Mouse (Mus musculus) hindbrain, embryonic 13.5 days (tissue): ENCODE results near the gene Naa80. TPM values are rescaled to one million over a fixed set of nuclear protein-coding genes. Genes with fewer than 3 reads are reported as not detected.
"Not testable (repeated sequence)": the region's sequence is repeated elsewhere in the genome, so short reads cannot be mapped to it uniquely, and the experiment has no call there.

Experiments
- ATAC-seq: fragments of 200-750 bp; cut with Nextera tagmentation; 2 replicates; pipeline ENCODE4 v1.8.0; 2017; ENCODE audit warnings: moderate TSS enrichment; ENCODE audit not compliant: low FRiP score
- H3K27ac ChIP-seq: fragments of 300-500 bp; sonication (generic); 2 replicates; pipeline ENCODE4 v1.5.1; 2015; ENCODE audit warnings: inconsistent platforms, mild to moderate bottlenecking, moderate library complexity
- H3K27me3 ChIP-seq: fragments of 300-500 bp; sonication (generic); 2 replicates; pipeline ENCODE4 v1.6.1; 2015; ENCODE audit warnings: mild to moderate bottlenecking, inconsistent platforms
- H3K36me3 ChIP-seq: fragments of 300-500 bp; sonication (generic); 2 replicates; pipeline ENCODE4 v1.6.1; 2015; ENCODE audit warnings: mild to moderate bottlenecking, inconsistent platforms
- H3K4me1 ChIP-seq: fragments of 300-500 bp; sonication (generic); replicated peaks from 2 replicates; pipeline ENCODE4 v1.6.1; 2015; ENCODE audit warnings: inconsistent platforms
- H3K4me2 ChIP-seq: fragments of 300-500 bp; sonication (generic); 2 replicates; pipeline ENCODE4 v1.6.1; 2015; ENCODE audit warnings: inconsistent platforms, mild to moderate bottlenecking, moderate library complexity
- H3K4me3 ChIP-seq: fragments of 300-500 bp; sonication (generic); 2 replicates; pipeline ENCODE4 v1.5.1; 2015; ENCODE audit warnings: mild to moderate bottlenecking, inconsistent platforms
- H3K9ac ChIP-seq: fragments of 300-500 bp; sonication (generic); 2 replicates; pipeline ENCODE4 v1.6.1; 2015; ENCODE audit warnings: mild to moderate bottlenecking, inconsistent platforms
- H3K9me3 ChIP-seq: fragments of 300-500 bp; sonication (generic); 2 replicates; pipeline ENCODE4 v1.6.1; 2016; ENCODE audit warnings: inconsistent platforms
- WGBS: fragments of 180-500 bp; shearing (Covaris S2); methylation state at CpG from one replicate; pipeline ENCODE4 v1.1.7; 2015; 5-methylcytosine and 5-hydroxymethylcytosine counted together
- polyA plus RNA-seq: library from polyadenylated mRNA; unstranded; fragments of >200 nt; fragmentation: Nextera tagmentation; extraction: Ambion mirVana; gene quantifications from 2 replicates; pipeline ENCODE4 v1.2.1, GENCODE M21; 2015

The Naa80 gene
- polyA plus RNA-seq, 1 experiment from 2014 or later: 14.1 TPM

DNA sequence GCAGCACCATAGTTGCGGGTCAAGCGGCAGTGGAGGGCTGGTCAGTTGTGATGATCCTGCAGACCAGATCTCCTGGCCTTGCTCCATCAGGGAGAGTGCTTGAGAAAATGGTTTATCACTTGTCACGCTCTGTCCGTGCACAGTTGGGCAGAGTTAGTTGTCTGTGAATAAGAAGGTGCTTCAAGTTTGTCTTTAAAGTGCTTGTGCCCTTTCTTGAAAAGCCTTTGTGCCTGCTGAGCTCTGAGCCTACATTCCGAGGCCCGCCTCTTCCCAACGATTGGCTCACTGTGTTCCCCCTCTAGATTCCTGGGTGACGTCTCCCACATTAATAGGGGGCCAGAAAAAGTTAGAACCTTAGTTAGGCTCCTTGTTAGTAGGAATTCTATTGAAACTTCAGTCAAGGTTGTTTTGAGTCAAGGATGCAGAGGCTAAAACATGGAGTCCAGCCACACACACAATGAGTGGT lies 26.8 kb upstream of the Naa80 start:
- Histone ChIP-seq H3K4me2 (peak overlapping the region; percentile 65), H3K36me3 (no peaks in the 10 kb centered on the region), H3K4me3 (peak overlapping the region; percentile 40), H3K4me1 (peaks cover 56% of the 10 kb centered on the region), H3K27me3 (peaks cover 53% of the 10 kb centered on the region), H3K9me3 (no peaks in the 10 kb centered on the region), H3K9ac (peak overlapping the region; percentile 70), H3K27ac (no peak overlapping the region)
- ATAC-seq: no peak
- WGBS: 8% methylated on average over 8 of the region's 8 CpGs

DNA sequence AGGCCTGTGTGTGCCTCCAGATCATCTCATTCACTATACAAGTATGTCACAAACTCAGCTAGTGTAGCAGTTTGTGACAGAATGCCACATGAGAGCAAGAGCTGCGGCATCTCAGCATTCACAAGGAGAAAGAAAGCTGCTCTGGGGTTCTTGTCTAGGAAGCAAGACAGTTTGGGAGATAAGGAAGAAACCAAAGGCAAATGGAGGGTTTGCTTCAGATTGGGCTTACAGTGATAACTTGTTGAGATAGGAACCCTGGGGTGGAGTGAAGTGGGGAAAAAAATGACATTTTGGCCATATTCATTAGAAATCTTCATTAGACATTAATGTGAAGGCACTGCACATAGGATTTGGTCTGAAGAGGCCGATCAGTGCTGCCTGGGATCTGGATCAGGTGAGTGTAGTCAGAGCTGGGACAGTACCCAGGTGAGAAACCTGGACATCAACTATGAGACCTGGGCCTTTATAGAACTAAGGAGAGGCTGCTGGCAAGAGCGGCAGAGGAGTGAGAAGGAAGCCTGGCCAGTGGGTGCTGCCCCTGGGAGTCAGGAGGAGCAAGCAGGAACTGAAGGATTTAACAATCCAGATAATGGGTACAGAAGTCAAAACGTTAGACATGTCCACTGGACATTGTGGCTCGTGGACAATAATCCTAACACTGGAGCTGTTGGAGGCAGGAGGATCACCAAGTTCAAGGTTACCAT lies 25.8 kb upstream of the Naa80 start:
- peaks cover 50% of the 10 kb centered on the region for H3K4me1 ChIP-seq

DNA sequence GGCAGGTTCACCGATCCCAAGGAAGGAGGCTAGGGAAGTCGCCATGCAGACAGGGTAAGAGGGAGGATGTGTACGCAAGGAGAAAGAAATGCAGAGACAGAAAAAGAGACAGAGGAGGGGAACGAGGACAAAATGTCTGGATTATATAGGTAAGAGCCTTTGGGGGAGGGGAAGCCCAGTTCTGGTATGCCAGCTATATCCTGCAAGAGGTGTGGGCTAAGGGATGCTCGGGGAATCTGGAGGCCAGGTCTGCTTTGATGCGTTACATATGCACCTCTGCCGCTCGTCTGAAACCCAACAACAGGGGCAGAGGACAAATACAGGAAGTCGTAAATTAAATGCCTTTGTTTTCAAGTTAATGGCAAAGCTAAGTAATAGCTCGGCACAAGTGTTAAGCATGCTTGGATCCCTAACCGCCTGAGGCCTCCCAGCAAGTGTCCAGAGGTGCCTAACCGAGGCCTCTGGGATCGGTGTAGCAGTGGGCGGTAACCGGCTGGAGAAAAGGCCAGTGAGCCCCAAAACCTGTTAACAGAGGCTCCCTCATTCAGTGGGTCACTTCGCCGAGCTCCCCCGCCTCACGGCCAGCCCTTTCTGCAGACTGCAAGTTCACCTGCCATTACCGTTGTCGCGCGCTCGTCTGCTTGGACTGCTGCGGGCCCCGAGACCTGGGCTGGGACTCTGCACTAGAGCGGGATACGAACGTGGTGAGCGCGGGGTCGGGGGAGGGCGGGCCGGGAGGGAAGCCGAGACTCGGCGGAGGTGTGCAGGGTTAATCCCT lies 25.0 kb upstream of the Naa80 start:
- whole genome bisulfite sequencing: 6% methylated on average over 37 of the region's 37 CpGs
- Histone ChIP-seq H3K9ac (peak overlapping the region; percentile 79), H3K9me3 (no peaks in the 10 kb centered on the region), H3K27me3 (peaks cover 44% of the 10 kb centered on the region), H3K27ac (peak overlapping the region; percentile 93), H3K4me1 (peaks cover 50% of the 10 kb centered on the region), H3K4me2 (peak overlapping the region; percentile 90), H3K4me3 (peak overlapping the region; percentile 72), H3K36me3 (peaks cover 18% of the 10 kb centered on the region)
- ATAC-seq: peak; percentile 78

More for the DNA sequence above, 25.8 kb upstream of the Naa80 start:
- Histone ChIP-seq H3K4me2 (peak overlapping the region; percentile 90), H3K9me3 (no peaks in the 10 kb centered on the region), H3K9ac (peak overlapping the region; percentile 79), H3K4me3 (peak overlapping the region; percentile 72), H3K36me3 (peaks cover 9% of the 10 kb centered on the region), H3K27me3 (peaks cover 53% of the 10 kb centered on the region), H3K27ac (no peak overlapping the region)
- no peak for ATAC-seq
- 80% methylated on average over 5 of the region's 5 CpGs for WGBS

DNA sequence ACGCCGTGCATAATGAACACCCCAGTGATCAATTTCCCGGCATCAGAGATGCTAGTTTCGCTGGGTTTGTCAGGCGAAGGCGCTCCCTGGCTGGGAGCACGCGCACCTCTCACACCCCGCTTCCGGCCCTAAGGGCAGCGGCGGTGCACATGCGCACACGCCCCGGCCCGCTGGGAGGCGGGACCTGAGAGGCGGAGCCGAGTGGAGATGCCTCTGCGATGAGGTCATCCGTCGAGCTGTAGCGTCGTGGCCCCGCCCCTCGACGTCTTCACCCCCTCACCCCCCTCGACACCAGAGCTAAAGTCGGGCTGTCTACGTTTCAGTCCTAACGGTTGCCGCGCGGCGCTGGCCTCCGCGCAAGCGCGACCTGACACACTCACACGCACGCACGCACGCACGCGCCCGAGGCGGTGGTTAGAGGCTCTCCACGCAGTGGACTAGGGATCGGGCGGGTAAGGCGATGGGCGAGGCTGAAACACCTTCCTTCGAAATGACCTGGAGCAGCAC lies 24.3 kb upstream of the Naa80 start:
- H3K27me3 ChIP-seq: peaks cover 38% of the 10 kb centered on the region
- H3K4me1 ChIP-seq: peaks cover 50% of the 10 kb centered on the region
- 1% methylated on average over 52 of the region's 53 CpGs for WGBS

DNA sequence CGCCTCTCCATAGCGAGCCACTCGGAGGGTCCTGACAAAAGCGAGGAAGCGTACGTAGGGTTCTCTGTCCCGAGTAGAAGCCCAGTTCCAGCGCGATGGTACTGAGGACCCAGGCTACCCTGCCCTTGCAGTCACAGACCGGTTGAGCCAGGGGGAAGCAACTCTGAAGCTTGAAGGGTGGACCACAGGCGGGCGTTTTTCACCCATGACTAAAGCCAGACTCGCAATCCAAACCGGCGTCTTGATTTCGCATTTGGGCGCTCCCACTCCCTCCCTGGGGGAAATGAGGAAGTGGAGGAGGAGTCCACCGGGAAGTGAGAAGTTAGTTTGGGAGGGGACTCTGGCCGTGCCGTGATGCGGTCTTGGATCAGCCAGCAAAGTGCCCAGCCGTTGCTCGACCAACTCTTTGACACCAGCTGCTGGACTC lies 23.6 kb upstream of the Naa80 start:
- peaks cover 31% of the 10 kb centered on the region for H3K27me3 ChIP-seq
- peaks cover 31% of the 10 kb centered on the region for H3K36me3 ChIP-seq
- ATAC-seq: peak; percentile 37
- peaks cover 50% of the 10 kb centered on the region for H3K4me1 ChIP-seq
- peak overlapping the region; percentile 93 for H3K9ac ChIP-seq
- H3K9me3 ChIP-seq: no peaks in the 10 kb centered on the region
- peak overlapping the region; percentile 72 for H3K4me3 ChIP-seq
- H3K4me2 ChIP-seq: peak overlapping the region; percentile 90
- peak overlapping the region; percentile 93 for H3K27ac ChIP-seq
- WGBS: 0% methylated on average over 23 of the region's 23 CpGs

More for the DNA sequence above, 24.3 kb upstream of the Naa80 start:
- H3K9ac ChIP-seq: peak overlapping the region; percentile 93
- peaks cover 24% of the 10 kb centered on the region for H3K36me3 ChIP-seq
- H3K4me3 ChIP-seq: peak overlapping the region; percentile 72
- ATAC-seq: peak; percentile 93
- H3K4me2 ChIP-seq: peak overlapping the region; percentile 90
- peak overlapping the region; percentile 93 for H3K27ac ChIP-seq
- H3K9me3 ChIP-seq: no peaks in the 10 kb centered on the region

DNA sequence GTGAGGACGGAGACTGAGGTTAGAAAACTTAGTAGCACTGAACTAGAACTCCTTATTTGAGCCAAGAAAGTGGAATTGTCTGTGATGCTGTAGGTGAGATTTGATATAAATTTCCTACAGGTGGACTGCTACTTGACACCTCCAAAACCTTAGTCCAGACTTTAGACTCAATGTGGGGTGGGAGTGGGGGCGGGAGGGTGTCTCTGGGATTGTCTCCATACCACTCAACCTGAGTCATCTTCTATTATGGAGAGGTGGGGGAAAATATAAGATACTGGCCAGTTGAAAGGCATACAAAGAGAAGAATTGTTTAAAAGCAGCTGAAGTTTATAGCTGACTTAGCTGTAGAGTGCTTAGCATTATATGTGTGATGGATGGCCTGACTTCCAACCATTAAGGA lies 23.0 kb upstream of the Naa80 start:
- WGBS: 47% methylated on average over 2 of the region's 2 CpGs
- no peak overlapping the region for H3K27ac ChIP-seq
- ATAC-seq: no peak

DNA sequence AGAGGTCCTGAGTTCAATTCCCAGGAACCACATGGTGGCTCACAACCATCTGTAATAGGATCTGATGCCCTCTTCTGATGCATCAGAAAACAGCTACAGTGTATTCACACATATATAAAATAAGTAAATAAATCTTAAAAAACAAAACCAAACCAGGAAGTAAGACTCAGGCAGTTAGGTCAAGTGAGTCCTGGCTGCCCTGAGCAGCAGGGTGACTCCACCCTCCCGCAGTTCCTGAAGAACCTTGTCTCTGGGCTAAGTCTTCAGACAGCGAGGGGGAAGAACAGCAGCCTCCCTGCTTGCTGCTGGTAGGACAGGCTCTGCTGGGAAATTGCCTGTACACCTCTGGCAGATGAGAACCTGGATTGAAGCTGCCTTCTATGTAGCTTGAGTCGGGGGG lies 22.3 kb upstream of the Naa80 start:
- Histone ChIP-seq H3K4me1 (peaks cover 43% of the 10 kb centered on the region), H3K27ac (no peak overlapping the region), H3K9me3 (no peaks in the 10 kb centered on the region), H3K4me3 (peak overlapping the region; percentile 72; the same call in 1 of the 2 replicates), H3K9ac (peak overlapping the region; percentile 53; the same call in 1 of the 2 replicates), H3K4me2 (peak overlapping the region; percentile 90), H3K27me3 (peaks cover 18% of the 10 kb centered on the region), H3K36me3 (peaks cover 43% of the 10 kb centered on the region)
- 77% methylated on average over 3 of the region's 3 CpGs for WGBS
- no peak for ATAC-seq

More for the DNA sequence above, 23.0 kb upstream of the Naa80 start:
- peak overlapping the region; percentile 72 for H3K4me3 ChIP-seq
- H3K4me1 ChIP-seq: peaks cover 50% of the 10 kb centered on the region
- no peaks in the 10 kb centered on the region for H3K9me3 ChIP-seq
- H3K4me2 ChIP-seq: peak overlapping the region; percentile 90
- H3K36me3 ChIP-seq: peaks cover 37% of the 10 kb centered on the region
- peaks cover 24% of the 10 kb centered on the region for H3K27me3 ChIP-seq
- H3K9ac ChIP-seq: peak overlapping the region; percentile 93

DNA sequence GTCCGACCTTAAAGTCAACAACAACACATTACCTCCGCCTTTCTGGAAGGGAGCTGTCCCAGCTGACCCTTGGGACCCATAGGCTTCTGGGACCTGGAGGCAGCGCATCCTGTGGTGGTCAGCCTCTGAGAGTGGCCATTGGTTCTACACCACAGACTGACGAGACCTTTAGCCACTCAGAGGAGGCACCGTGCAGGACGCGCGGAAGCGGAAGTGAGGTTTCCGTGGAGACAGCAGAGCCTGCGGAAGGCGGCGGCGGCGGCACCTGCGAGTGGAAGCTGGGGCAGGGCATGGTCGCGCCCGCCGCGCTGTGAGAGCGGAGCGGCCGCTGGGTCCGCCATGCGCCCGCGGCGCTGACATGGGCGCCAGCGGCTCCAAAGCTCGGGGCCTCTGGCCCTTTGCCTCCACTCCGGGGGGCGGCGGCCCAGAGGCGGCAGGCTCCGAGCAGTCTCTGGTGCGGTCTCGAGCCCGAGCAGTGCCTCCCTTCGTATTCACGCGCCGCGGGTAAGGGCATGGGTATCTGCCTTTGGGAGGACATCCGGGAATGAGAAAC lies 15.6 kb upstream of the Naa80 start, which contains the start of gene Tusc2:
Tusc2 (plus strand) TSS at position 227 of the 553 bp plus-strand sequence.
- peaks cover 63% of the 10 kb centered on the region for H3K36me3 ChIP-seq
- H3K4me3 ChIP-seq: peak within 1 kb of the TSS; percentile 97
- WGBS: under 1% methylated on average over 46 of the region's 46 CpGs
- peak within 1 kb of the TSS; percentile 89 for H3K4me2 ChIP-seq
- peak within 1 kb of the TSS; percentile 84 for H3K27ac ChIP-seq
- ATAC-seq: peak; percentile 95
- H3K9ac ChIP-seq: peak within 1 kb of the TSS; percentile 92
- H3K9me3 ChIP-seq: no peaks in the 10 kb centered on the region
- no peaks in the 10 kb centered on the region for H3K27me3 ChIP-seq
- H3K4me1 ChIP-seq: peaks cover 38% of the 10 kb centered on the region

DNA sequence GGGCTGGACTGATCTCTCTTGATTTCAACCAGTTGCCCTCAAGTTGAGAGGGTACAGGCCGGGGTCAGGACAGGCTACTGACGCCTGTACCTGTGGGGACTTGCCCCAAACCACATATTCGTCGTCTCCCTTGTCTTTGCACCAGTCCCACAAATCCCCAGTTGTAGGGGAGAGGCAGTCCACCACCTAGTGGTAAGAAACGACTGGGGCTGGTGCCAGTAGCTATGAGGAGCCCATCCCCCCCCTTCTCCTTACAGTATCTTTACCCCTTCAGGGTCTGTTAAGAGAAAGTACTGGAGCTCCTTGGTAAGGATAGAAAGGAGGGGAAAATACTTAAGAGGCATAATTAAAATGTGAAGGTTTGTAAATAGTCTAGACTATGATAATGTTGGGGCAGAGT lies 13.1 kb upstream of the Naa80 start:
- H3K36me3 ChIP-seq: peaks cover 40% of the 10 kb centered on the region
- not testable (repeated sequence) for ATAC-seq, H3K9ac ChIP-seq, H3K9me3 ChIP-seq, H3K4me2 ChIP-seq, H3K27ac ChIP-seq, H3K4me3 ChIP-seq, H3K27me3 ChIP-seq
- 51% methylated on average over 5 of the region's 5 CpGs for WGBS
- H3K4me1 ChIP-seq: peaks cover 52% of the 10 kb centered on the region

DNA sequence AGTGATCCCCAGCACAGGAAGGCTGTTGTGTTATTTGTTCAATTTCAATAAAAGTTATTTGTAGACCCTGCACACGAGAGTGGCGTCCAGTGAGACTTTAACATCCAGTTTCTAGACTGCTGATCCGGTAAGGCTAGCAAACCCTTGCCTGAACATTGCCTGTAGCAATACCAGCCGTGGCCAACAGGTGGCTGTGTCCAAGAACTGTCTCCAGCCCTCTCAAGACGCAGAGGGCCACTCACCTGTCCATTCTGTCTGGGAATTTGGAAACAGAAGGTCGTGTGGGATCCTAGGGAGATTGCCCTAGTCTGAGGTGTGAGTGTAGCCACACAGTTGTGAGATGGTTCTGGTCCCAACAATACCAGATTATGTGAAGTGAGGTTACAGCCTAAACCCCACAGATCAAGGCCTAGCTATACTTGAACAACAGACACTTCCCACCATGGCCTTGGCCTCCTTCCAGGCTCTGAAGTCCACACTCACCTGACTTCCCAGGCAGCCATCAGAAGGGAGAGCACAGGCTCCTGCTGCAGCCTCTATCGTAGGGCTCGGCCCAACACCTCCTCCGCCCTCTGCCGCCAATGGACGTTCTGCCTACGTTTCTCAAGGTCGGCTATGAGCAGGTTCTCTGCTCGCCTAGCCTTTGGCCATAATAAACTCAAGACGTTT lies 12.5 kb upstream of the Naa80 start:
- H3K9me3 ChIP-seq: no peaks in the 10 kb centered on the region
- H3K9ac ChIP-seq: no peak overlapping the region
- H3K4me1 ChIP-seq: peaks cover 58% of the 10 kb centered on the region
- ATAC-seq: no peak
- no peaks in the 10 kb centered on the region for H3K27me3 ChIP-seq
- H3K27ac ChIP-seq: peak overlapping the region; percentile 49; the same call in 1 of the 2 replicates
- H3K4me3 ChIP-seq: no peak overlapping the region
- H3K36me3 ChIP-seq: peaks cover 40% of the 10 kb centered on the region
- H3K4me2 ChIP-seq: no peak overlapping the region
- WGBS: 62% methylated on average over 15 of the region's 15 CpGs

DNA sequence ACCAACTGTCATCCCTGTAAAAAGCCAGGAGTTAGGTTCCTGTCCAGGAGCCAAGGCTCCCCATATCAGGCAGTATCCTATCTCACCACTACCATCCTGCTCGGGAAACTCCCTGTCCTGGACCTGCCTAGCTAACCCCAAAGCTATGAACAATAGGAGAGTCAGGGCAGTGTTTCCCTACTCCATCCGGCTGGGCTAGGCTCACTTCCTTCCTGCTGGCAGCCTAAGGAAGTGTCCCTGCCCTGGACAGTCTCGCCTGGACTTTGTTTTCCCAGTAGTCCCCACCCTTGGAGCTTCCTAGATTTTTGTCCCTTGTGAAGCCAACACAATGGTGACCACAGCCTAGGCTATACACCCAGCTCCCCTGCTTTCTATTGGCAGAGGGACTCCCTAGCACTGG lies 11.8 kb upstream of the Naa80 start:
- 64% methylated on average over 3 of the region's 3 CpGs for WGBS
- no peaks in the 10 kb centered on the region for H3K9me3 ChIP-seq
- no peaks in the 10 kb centered on the region for H3K27me3 ChIP-seq
- H3K9ac ChIP-seq: 0 out of 2 replicates have a peak overlapping the region, but pooled peaks have one; percentile 94
- H3K27ac ChIP-seq: peak overlapping the region; percentile 85; the same call in 1 of the 2 replicates
- peaks cover 65% of the 10 kb centered on the region for H3K4me1 ChIP-seq
- H3K4me3 ChIP-seq: no peak overlapping the region
- peak overlapping the region; percentile 93; the same call in 1 of the 2 replicates for H3K4me2 ChIP-seq
- H3K36me3 ChIP-seq: peaks cover 40% of the 10 kb centered on the region
- no peak for ATAC-seq
